Mouse (Mus musculus) kidney, adult 9 months (tissue): ENCODE measurements at regions not wholly inside any gene's neighbourhood (a gene's known extent, or its start where the extent isn't known, plus 50 kb on each side); places are given as distances from the start of the nearest gene placed in this dataset.

Experiments used
- DNase-seq: peaks from one replicate; pipeline ENCODE4 v3.0.0; 2022

- no peak for DNase-seq
These were observed 92.6 kb upstream of the Pmepa1 start for GRCm38 (mm10) chr2:173368899-173369298.

DNA sequence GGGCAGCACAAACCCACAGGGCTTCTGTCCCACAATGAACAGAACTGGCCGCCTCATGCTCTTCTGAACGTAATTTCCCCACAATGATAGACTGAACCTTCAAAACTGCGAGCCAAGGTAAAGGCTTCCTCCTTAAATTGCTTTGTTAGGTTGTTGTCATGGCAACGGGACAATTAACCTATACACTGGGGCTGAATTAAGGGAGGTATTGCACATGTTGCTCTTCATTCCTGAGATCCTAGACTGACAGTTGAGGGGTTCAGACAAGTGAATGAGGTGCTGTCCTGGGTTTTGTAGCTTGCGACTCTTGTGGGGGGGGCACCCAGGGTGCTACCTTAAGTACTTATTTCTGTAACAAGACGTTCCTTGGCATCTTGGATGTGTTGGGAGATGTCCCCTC is 100.6 kb upstream of the Pmepa1 start:
- DNase-seq, result no peak

DNA sequence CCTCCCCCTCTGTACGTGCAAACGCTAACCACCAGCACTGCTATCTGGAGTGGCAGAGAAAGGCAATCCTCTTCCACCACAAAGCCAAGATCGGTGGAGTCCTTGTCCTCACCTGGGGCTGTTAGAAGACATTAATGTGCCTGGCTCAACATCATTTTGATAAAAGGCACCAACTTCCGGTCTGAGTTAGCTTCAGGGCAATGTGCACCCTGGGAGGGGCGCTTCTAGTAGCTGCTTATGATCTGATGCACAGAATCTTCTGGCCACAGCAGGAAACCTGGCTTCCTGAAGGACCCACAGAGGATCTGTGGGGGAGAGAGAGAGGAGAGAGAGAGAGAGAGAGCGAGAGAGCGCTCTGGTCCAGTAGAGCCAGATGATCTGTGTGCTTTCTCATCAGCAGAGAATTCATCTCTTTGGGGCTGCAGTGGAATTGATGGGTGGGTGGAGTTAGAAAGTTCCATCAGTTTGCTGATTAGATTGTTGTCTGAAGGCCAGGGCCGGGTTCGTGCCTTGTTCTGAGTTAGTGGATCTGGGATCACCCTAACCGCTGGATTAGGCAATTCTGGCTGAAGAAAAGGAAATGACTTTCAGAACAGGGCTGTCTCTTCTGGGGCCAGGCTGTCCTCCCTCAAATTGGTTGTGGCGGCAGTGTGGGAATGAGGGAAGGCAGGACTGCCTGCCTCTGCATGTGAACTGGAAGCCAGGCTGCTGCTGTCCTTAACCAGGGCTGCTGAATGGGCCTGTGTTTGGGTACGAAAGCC is 101.3 kb upstream of the Pmepa1 start:
- DNase-seq, result peak; percentile 36

GRCm38 (mm10) chr2:173379736-173380135 is 103.4 kb upstream of the Pmepa1 start:
- DNase-seq, result no peak

GRCm38 (mm10) chr2:173380341-173380761 is 104.0 kb upstream of the Pmepa1 start:
- no peak for DNase-seq

DNA sequence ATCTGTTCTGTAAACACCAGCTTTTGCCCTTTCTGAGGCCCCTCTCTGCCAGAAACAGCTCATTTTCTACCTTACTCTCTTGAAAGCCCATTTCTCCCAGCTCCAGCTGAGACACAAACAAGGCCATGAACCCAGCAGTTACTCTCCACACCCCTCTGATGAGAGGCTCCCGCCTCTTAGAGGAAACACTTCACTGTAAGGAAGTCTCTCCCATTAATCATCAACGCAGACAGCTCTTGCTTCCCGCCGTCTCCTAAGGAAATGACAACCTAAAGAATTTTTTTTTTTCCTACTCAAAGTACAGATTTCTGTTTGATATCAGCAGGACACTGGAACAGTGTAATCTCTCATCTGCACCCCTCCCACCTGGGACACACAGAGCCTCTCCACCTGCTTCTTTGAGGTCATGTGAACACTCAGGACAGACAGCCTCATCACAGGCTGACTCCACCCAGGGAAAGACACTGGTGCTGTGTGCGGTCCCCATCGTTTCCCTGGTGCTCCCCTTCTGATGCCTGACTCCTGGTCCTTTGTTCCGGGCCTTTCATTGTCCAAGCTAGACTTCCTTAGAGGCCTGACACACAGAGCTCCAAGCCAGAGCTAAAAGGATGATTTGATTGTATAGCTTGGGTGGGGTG is 106.0 kb upstream of the Pmepa1 start:
- peak; percentile 53 for DNase-seq

DNA sequence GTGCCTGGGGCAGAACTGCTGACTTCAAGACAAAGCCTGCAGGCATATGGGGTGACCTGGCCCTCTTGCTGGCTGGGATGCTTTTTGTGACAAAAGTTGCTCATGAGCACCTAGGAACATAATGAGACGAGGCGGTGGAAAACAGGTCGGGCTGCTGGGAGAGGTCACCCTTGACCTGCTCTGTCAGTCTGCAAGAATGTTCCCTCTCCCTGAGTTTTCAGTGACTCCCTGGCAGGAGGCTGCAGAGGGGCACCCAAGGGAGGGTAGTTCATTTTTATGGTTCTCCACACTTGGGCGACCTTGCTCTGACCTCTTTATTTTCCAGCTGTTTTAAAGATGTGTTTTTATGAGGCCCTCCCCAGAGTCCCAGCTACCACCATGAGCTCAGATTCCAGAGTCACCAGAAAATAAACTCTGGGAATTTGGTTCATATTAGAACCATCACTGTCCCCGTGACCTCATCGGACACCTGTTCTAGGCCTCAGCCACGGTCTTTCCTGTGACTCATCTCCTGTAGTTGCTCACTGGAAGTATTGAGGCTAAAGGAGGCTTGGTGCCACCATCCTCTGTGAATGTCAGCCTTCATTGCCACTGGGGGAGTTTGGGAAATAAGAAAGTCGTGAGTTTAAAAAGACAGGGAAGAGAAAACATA is 108.7 kb upstream of the Pmepa1 start:
- no peak for DNase-seq

DNA sequence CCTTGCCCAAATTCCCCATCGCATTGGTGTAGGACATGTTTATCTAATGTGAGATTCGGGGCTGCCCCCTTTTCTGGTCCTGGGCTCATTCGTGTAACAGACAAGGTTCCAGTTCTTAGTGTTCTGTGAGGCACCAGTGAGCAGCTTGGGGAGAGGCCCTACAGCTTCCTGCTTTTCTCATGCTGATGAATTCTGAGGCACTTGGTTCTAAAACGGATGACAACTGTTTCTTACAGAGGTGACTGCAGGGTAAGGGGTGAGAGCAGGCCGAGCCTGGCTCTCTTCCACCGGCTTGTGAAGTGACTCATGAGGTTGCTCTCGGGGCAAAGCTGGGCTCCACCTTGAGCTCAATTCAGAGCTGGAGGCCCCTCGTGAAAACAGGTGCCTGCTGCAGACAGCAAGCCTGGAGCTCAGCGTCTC is 109.4 kb upstream of the Pmepa1 start:
- DNase-seq, result no peak

GRCm38 (mm10) chr2:173388140-173388539 is 111.8 kb upstream of the Pmepa1 start:
- no peak for DNase-seq

GRCm38 (mm10) chr2:173392557-173393323 is 116.4 kb upstream of the Pmepa1 start:
- peak; percentile 49 for DNase-seq

- no peak for DNase-seq
These were observed 116.9 kb upstream of the Pmepa1 start for GRCm38 (mm10) chr2:173393324-173393592.

DNA sequence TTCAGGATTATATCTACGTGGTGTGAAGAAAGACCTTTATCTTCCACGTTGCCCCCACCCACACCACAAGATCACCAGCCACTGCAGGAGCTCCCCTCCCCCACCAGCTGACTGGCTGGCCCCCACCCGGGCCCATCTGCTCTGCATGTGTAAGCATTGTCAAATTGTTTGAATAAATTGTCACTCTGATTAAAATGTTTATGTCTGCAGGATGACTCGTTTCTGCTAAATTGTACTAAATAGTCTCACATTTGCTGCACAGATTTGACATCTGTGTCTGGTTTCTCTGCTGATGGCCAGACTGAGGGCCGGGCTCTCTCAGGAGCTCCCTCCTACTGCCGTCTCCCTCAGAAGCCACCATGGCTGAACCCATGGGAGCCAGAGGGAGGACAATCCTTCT is 119.2 kb upstream of the Pmepa1 start:
- DNase-seq, result no peak

GRCm38 (mm10) chr2:173397846-173398331 is 121.6 kb upstream of the Pmepa1 start:
- DNase-seq, result no peak

- no peak for DNase-seq
These were observed 116.8 kb upstream of the 1700021F07Rik start for GRCm38 (mm10) chr2:173405629-173406028.

DNA sequence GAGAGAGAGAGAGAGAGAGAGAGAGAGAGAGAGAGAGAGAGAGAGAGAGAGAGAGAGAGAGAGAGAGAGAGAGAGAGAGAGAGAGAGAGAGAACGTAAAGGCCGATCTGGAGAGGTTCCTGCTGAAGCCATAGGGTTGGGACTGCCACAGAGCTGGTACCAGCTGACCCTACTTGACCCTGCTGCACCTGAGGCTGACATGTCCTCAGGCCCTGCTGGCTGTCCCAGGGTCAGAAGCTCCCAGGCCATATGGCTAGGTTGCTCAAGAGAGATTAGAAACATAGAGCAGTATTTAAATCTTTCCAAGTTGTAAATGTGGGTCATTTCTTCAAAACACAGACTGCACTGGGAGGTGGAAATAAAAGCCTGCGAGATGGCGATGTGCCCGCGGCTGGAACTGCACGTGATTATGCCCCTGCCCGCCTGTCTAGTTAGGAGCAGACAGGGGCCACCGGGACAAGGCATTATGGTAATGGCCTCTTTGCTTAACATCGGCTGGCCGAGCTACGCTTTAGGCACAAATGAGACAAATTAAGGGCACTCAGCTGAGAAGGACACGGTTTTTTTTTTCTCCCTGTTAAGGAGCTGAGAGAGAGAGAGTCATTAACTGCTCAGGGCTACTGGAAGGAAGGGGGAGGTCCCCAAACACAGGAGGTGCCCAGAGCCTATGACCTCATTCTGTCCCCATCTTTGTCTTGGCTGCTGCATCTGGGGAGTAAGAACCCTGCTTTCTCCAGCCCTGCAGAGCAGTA is 115.9 kb upstream of the 1700021F07Rik start:
- DNase-seq, result peak; percentile 59

GRCm38 (mm10) chr2:173407133-173407532 is 115.3 kb upstream of the 1700021F07Rik start:
- DNase-seq, result no peak

- no peak for DNase-seq
These were observed 113.7 kb upstream of the 1700021F07Rik start for GRCm38 (mm10) chr2:173408681-173409081.

- no peak for DNase-seq
These were observed 113.0 kb upstream of the 1700021F07Rik start for GRCm38 (mm10) chr2:173409433-173409832.

- peak; percentile 75 for DNase-seq
These were observed 108.3 kb upstream of the 1700021F07Rik start for GRCm38 (mm10) chr2:173413906-173414656.

- no peak for DNase-seq
These were observed 107.0 kb upstream of the 1700021F07Rik start for GRCm38 (mm10) chr2:173415429-173415828.

DNA sequence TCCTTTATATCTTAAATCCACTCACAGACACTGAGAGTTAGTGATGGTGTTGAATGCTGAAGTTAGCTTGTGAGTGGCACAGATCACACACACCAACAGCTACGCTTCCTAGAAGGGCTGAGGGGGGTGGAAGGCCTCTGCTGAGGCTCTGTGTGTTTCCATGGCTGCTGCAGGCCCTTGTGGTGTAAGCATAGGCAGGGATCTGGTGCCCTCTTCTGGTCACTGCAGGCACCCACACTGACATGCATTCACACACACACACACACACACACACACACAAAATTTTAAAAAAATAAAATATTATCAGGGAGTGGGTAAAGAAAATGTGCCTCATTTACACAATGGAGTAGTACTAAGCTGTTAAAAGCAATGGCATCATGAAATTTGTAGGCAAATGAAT is 105.5 kb upstream of the 1700021F07Rik start:
- no peak for DNase-seq

DNA sequence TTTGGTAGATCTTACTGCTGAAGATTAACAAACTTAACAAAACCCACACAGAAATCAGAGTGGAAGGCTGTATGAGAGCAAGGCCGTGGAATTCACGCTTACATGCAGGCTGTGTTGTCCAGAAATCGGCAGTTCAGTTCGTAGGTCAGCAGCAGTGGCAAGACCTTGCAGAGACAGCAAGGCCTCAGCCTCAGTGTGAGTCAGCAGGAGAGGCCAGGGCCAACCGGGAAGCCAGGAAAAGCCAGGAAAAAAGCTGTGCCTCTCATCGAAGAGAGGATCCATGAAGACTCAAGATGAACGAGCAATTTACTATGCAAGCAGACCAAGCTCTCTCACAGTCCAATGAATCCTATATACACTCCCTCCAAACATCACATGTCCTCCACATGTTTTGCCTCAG is 103.4 kb upstream of the 1700021F07Rik start:
- DNase-seq, result no peak
